Mouse (Mus musculus) T-helper 2 cell (primary cell): ENCODE results near the gene Efhd2.

ENCODE experiments used
- in situ Hi-C: fragments of 300-600 bp; cut with MboI, MseI; formaldehyde crosslinking; loops from one replicate; pipeline ENCODE4 v1.15.1; 2025; ENCODE audit warnings: high pct_unique_total_duplicates

Gene Efhd2

GRCm38 (mm10) chr4:141874601-141875460, at the start of gene Efhd2:
Efhd2 (minus strand) TSS chr4:141874920.
- in situ Hi-C loops, result loop anchor here (5.0 to 25.0 kb wide), 2 partner anchors 77 to 1238 kb away; no protein-coding TSS in a partner anchor

- in situ Hi-C loops, result no loop called here
These were observed 49.2 kb upstream of the Efhd2 start for GRCm38 (mm10) chr4:141923961-141924360.

GRCm38 (mm10) chr4:141920391-141920790, 45.7 kb upstream of the Efhd2 start:
- in situ Hi-C loops, result no loop called here

GRCm38 (mm10) chr4:141917735-141918419, 43.2 kb upstream of the Efhd2 start:
- in situ Hi-C loops, result no loop called here

- in situ Hi-C loops, result no loop called here
These were observed 39.3 kb upstream of the Efhd2 start for GRCm38 (mm10) chr4:141914040-141914439.

GRCm38 (mm10) chr4:141913201-141913993, 38.7 kb upstream of the Efhd2 start:
- in situ Hi-C loops, result no loop called here

GRCm38 (mm10) chr4:141904710-141905109, 30.0 kb upstream of the Efhd2 start:
- in situ Hi-C loops, result no loop called here

- in situ Hi-C loops, result no loop called here
These were observed 27.7 kb upstream of the Efhd2 start for GRCm38 (mm10) chr4:141902479-141902858.

- in situ Hi-C loops, result no loop called here
These were observed 27.2 kb upstream of the Efhd2 start for GRCm38 (mm10) chr4:141901711-141902478.

GRCm38 (mm10) chr4:141900421-141900820, 25.7 kb upstream of the Efhd2 start:
- in situ Hi-C loops, result no loop called here

- in situ Hi-C loops, result loop anchor here (25.0 kb wide), 1 partner anchor 1263 kb away; no protein-coding TSS in a partner anchor
These were observed 25.2 kb upstream of the Efhd2 start for GRCm38 (mm10) chr4:141899936-141900335.

GRCm38 (mm10) chr4:141898905-141899304, 24.2 kb upstream of the Efhd2 start:
- in situ Hi-C loops, result loop anchor here (25.0 kb wide), 1 partner anchor 1262 kb away; no protein-coding TSS in a partner anchor

GRCm38 (mm10) chr4:141897838-141898237, 23.1 kb upstream of the Efhd2 start:
- in situ Hi-C loops, result loop anchor here (25.0 kb wide), 1 partner anchor 1261 kb away; no protein-coding TSS in a partner anchor

- in situ Hi-C loops, result loop anchor here (25.0 kb wide), 1 partner anchor 1260 kb away; no protein-coding TSS in a partner anchor
These were observed 22.5 kb upstream of the Efhd2 start for GRCm38 (mm10) chr4:141897225-141897624.

GRCm38 (mm10) chr4:141895772-141896171, 21.1 kb upstream of the Efhd2 start:
- in situ Hi-C loops, result loop anchor here (25.0 kb wide), 1 partner anchor 1258 kb away; no protein-coding TSS in a partner anchor

GRCm38 (mm10) chr4:141893157-141893784, 18.6 kb upstream of the Efhd2 start:
- in situ Hi-C loops, result loop anchor here (25.0 kb wide), 1 partner anchor 1256 kb away; no protein-coding TSS in a partner anchor

GRCm38 (mm10) chr4:141886385-141886968, 11.8 kb upstream of the Efhd2 start:
- in situ Hi-C loops, result loop anchor here (25.0 kb wide), 1 partner anchor 1249 kb away; no protein-coding TSS in a partner anchor

- in situ Hi-C loops, result loop anchor here (25.0 kb wide), 1 partner anchor 1248 kb away; no protein-coding TSS in a partner anchor
These were observed 10.7 kb upstream of the Efhd2 start for GRCm38 (mm10) chr4:141885451-141885850.

GRCm38 (mm10) chr4:141882858-141883257, 8.1 kb upstream of the Efhd2 start:
- in situ Hi-C loops, result loop anchor here (25.0 kb wide), 1 partner anchor 1246 kb away; no protein-coding TSS in a partner anchor
